Mouse (Mus musculus): ENCODE data around the gene Aoc2. TPM values are rescaled to one million over a fixed set of nuclear protein-coding genes. Genes with fewer than 3 reads are reported as not detected.

The Aoc2 gene
- polyA plus RNA-seq, 1 experiment, result 10.6 TPM

- H3K4me3 ChIP-seq (ENCODE audit: extremely low read depth, insufficient read depth, insufficient read length), result no peak overlapping the region
- H3K4me1 ChIP-seq (ENCODE audit: control insufficient read depth, insufficient read depth, insufficient read length), result no peaks in the 10 kb centered on the region
- no peaks in the 10 kb centered on the region for H3K27me3 ChIP-seq (ENCODE audit: control insufficient read depth, insufficient read depth, low read length)
- no peak overlapping the region for H3K27ac ChIP-seq (ENCODE audit: insufficient read depth, low read length)
- H3K36me3 ChIP-seq (ENCODE audit: control insufficient read depth, insufficient read depth, low read length), result no peaks in the 10 kb centered on the region
- 84% methylated on average over 5 of the region's 5 CpGs for WGBS
- DNase-seq (ENCODE audit: low read depth in 1 of 2, low spot score in 2 of 2), result no peak
- TF ChIP-seq CTCF (IDR thresholded peaks at IDR 0.05; ENCODE audit: extremely low read depth, insufficient read depth, insufficient read length, insufficient replicate concordance) (no peak), POLR2A (IDR thresholded peaks at IDR 0.05; ENCODE audit: low read depth, low read length) (no peak)
Measured at GRCm38 (mm10) chr11:101354438-101355010, 29.7 kb downstream of the Aoc2 start.

- H3K27me3 ChIP-seq (ENCODE audit: control insufficient read depth, insufficient read depth, low read length), result no peaks in the 10 kb centered on the region
- no peaks in the 10 kb centered on the region for H3K36me3 ChIP-seq (ENCODE audit: control insufficient read depth, insufficient read depth, low read length)
- H3K4me1 ChIP-seq (ENCODE audit: control insufficient read depth, insufficient read depth, insufficient read length), result no peaks in the 10 kb centered on the region
- H3K4me3 ChIP-seq (ENCODE audit: extremely low read depth, insufficient read depth, insufficient read length), result no peak overlapping the region
- H3K27ac ChIP-seq (ENCODE audit: insufficient read depth, low read length), result no peak overlapping the region
- 91% methylated on average over 2 of the region's 2 CpGs for WGBS
- TF ChIP-seq POLR2A (IDR thresholded peaks at IDR 0.05; ENCODE audit: low read depth, low read length), result no peak
- no peak for TF ChIP-seq CTCF (IDR thresholded peaks at IDR 0.05; ENCODE audit: extremely low read depth, insufficient read depth, insufficient read length, insufficient replicate concordance)
- no peak for DNase-seq (ENCODE audit: low read depth in 1 of 2, low spot score in 2 of 2)
Measured at GRCm38 (mm10) chr11:101355916-101356315, 31.1 kb downstream of the Aoc2 start.

- no peaks in the 10 kb centered on the region for H3K27me3 ChIP-seq (ENCODE audit: control insufficient read depth, insufficient read depth, low read length)
- no peaks in the 10 kb centered on the region for H3K36me3 ChIP-seq (ENCODE audit: control insufficient read depth, insufficient read depth, low read length)
- 30% methylated on average over 3 of the region's 3 CpGs for WGBS
- H3K4me3 ChIP-seq (ENCODE audit: extremely low read depth, insufficient read depth, insufficient read length), result no peak overlapping the region
- peak in 1 of 2 experiments; percentile 9 for DNase-seq (ENCODE audit: low read depth in 1 of 2, low spot score in 2 of 2)
- H3K4me1 ChIP-seq (ENCODE audit: control insufficient read depth, insufficient read depth, insufficient read length), result no peaks in the 10 kb centered on the region
- no peak for TF ChIP-seq CTCF (IDR thresholded peaks at IDR 0.05; ENCODE audit: extremely low read depth, insufficient read depth, insufficient read length, insufficient replicate concordance)
- no peak for TF ChIP-seq POLR2A (IDR thresholded peaks at IDR 0.05; ENCODE audit: low read depth, low read length)
- no peak overlapping the region for H3K27ac ChIP-seq (ENCODE audit: insufficient read depth, low read length)
Measured at GRCm38 (mm10) chr11:101357505-101358182, 32.8 kb downstream of the Aoc2 start.

- TF ChIP-seq CTCF (IDR thresholded peaks at IDR 0.05; ENCODE audit: extremely low read depth, insufficient read depth, insufficient read length, insufficient replicate concordance) (no peak), POLR2A (IDR thresholded peaks at IDR 0.05; ENCODE audit: low read depth, low read length) (no peak)
- no peaks in the 10 kb centered on the region for H3K36me3 ChIP-seq (ENCODE audit: control insufficient read depth, insufficient read depth, low read length)
- H3K4me1 ChIP-seq (ENCODE audit: control insufficient read depth, insufficient read depth, insufficient read length), result no peaks in the 10 kb centered on the region
- no peak overlapping the region for H3K27ac ChIP-seq (ENCODE audit: insufficient read depth, low read length)
- H3K4me3 ChIP-seq (ENCODE audit: extremely low read depth, insufficient read depth, insufficient read length), result no peak overlapping the region
- 82% methylated on average over 9 of the region's 9 CpGs for WGBS
- no peaks in the 10 kb centered on the region for H3K27me3 ChIP-seq (ENCODE audit: control insufficient read depth, insufficient read depth, low read length)
- no peak for DNase-seq (ENCODE audit: low read depth in 1 of 2, low spot score in 2 of 2)
Measured at GRCm38 (mm10) chr11:101359776-101360175, 34.9 kb downstream of the Aoc2 start.

GRCm38 (mm10) chr11:101360651-101361113 lies 35.8 kb downstream of the Aoc2 start:
- 28% methylated on average over 3 of the region's 3 CpGs for WGBS
- no peaks in the 10 kb centered on the region for H3K36me3 ChIP-seq (ENCODE audit: control insufficient read depth, insufficient read depth, low read length)
- no peaks in the 10 kb centered on the region for H3K27me3 ChIP-seq (ENCODE audit: control insufficient read depth, insufficient read depth, low read length)
- H3K4me3 ChIP-seq (ENCODE audit: extremely low read depth, insufficient read depth, insufficient read length), result no peak overlapping the region
- TF ChIP-seq POLR2A (IDR thresholded peaks at IDR 0.05; ENCODE audit: low read depth, low read length), result no peak
- no peak for TF ChIP-seq CTCF (IDR thresholded peaks at IDR 0.05; ENCODE audit: extremely low read depth, insufficient read depth, insufficient read length, insufficient replicate concordance)
- no peak for DNase-seq (ENCODE audit: low read depth in 1 of 2, low spot score in 2 of 2)
- no peaks in the 10 kb centered on the region for H3K4me1 ChIP-seq (ENCODE audit: control insufficient read depth, insufficient read depth, insufficient read length)
- no peak overlapping the region for H3K27ac ChIP-seq (ENCODE audit: insufficient read depth, low read length)

- Histone ChIP-seq H3K36me3 (ENCODE audit: control insufficient read depth, insufficient read depth, low read length) (no peaks in the 10 kb centered on the region), H3K4me1 (ENCODE audit: control insufficient read depth, insufficient read depth, insufficient read length) (no peaks in the 10 kb centered on the region), H3K4me3 (ENCODE audit: extremely low read depth, insufficient read depth, insufficient read length) (no peak overlapping the region), H3K27ac (ENCODE audit: insufficient read depth, low read length) (no peak overlapping the region), H3K27me3 (ENCODE audit: control insufficient read depth, insufficient read depth, low read length) (no peaks in the 10 kb centered on the region)
- TF ChIP-seq CTCF (IDR thresholded peaks at IDR 0.05; ENCODE audit: extremely low read depth, insufficient read depth, insufficient read length, insufficient replicate concordance), result no peak
- no peak for TF ChIP-seq POLR2A (IDR thresholded peaks at IDR 0.05; ENCODE audit: low read depth, low read length)
- 79% methylated on average over 5 of the region's 5 CpGs for WGBS
- DNase-seq (ENCODE audit: low read depth in 1 of 2, low spot score in 2 of 2), result no peak
Measured at GRCm38 (mm10) chr11:101364531-101364931, 39.7 kb downstream of the Aoc2 start.

Measured in spleen, adult 2 months (tissue).